Mouse (Mus musculus) heart, postnatal 0 days (tissue): ENCODE data around the gene Grm8. TPM values are rescaled to one million over a fixed set of nuclear protein-coding genes. Genes with fewer than 3 reads are reported as not detected.

Experiments used
- ATAC-seq: fragments of 200-750 bp; cut with Nextera tagmentation; 2 replicates; pipeline ENCODE4 v1.8.0; 2017; ENCODE audit warnings: low read depth, moderate number of reproducible peaks, moderate library complexity; ENCODE audit not compliant: insufficient read depth
- DNase-seq: peaks from one replicate; pipeline ENCODE4 v3.0.0-alpha.2; 2016; ENCODE audit warnings: low spot score
- H3K27ac ChIP-seq: fragments of 300-500 bp; sonication (generic); 2 replicates; pipeline ENCODE4 v1.5.1; 2014; ENCODE audit warnings: low read depth, mild to moderate bottlenecking
- H3K27me3 ChIP-seq: fragments of 300-500 bp; sonication (generic); 2 replicates; pipeline ENCODE4 v1.6.1; 2014; ENCODE audit warnings: low read length, mixed read lengths; ENCODE audit not compliant: control insufficient read depth, insufficient read depth
- H3K36me3 ChIP-seq: fragments of 300-500 bp; sonication (generic); replicated peaks from 2 replicates; pipeline ENCODE4 v1.6.1; 2014; ENCODE audit warnings: low read length, mixed read lengths; ENCODE audit not compliant: control insufficient read depth, insufficient read depth
- H3K4me1 ChIP-seq: fragments of 300-500 bp; sonication (generic); 2 replicates; pipeline ENCODE4 v1.6.1; 2014; ENCODE audit warnings: antibody characterized with exemption; ENCODE audit not compliant: control insufficient read depth, insufficient read depth
- H3K4me2 ChIP-seq: fragments of 300-500 bp; sonication (generic); 2 replicates; pipeline ENCODE4 v1.6.1; 2014; ENCODE audit warnings: low read depth, mild to moderate bottlenecking, low read length, moderate library complexity
- H3K4me3 ChIP-seq: fragments of 300-500 bp; sonication (generic); 2 replicates; pipeline ENCODE4 v1.5.1; 2014; ENCODE audit warnings: low read depth, low read length
- H3K9ac ChIP-seq: fragments of 300-500 bp; sonication (generic); replicated peaks from 2 replicates; pipeline ENCODE4 v1.6.1; 2014; ENCODE audit warnings: low read depth, low read length, mixed read lengths
- H3K9me3 ChIP-seq: fragments of 300-500 bp; sonication (generic); replicated peaks from 2 replicates; pipeline ENCODE4 v1.6.1; 2016; ENCODE audit warnings: low read length; ENCODE audit not compliant: control insufficient read depth
- CTCF ChIP-seq: IDR thresholded peaks from 2 replicates; pipeline ENCODE4 v1.5.1; 2016; ENCODE audit warnings: antibody characterized with exemption, control low read depth, low read depth
- EP300 ChIP-seq: IDR thresholded peaks from 2 replicates; pipeline ENCODE4 v1.6.1; 2016; ENCODE audit warnings: antibody characterized with exemption, low read depth
- WGBS: fragments of 180-500 bp; shearing (Covaris S2); extraction: QIAGEN DNeasy Blood & Tissue Kit; methylation state at CpG from one replicate; pipeline ENCODE4 v1.1.7; 2014; 5-methylcytosine and 5-hydroxymethylcytosine counted together
- polyA plus RNA-seq: library from polyadenylated mRNA; unstranded; fragments of >200 nt; fragmentation: Nextera tagmentation; extraction: Ambion mirVana; gene quantifications from 2 replicates; pipeline ENCODE4 v1.2.1, GENCODE M21; 2015
- total RNA-seq: library from RNA; depleted of rRNA; stranded (reverse); fragments of >200 nt; gene quantifications from 2 replicates; pipeline ENCODE4 v1.2.3, GENCODE M21; 2014; ENCODE audit warnings: low replicate concordance; rRNA removed

The Grm8 gene
- total RNA-seq, result not detected in 2 replicates
- 0.08 TPM in 1 of 2 replicates, not detected in the other for polyA plus RNA-seq

- no peaks in the 10 kb centered on the region for H3K36me3 ChIP-seq
- 1% methylated on average over 34 of the region's 42 CpGs for WGBS
- H3K9ac ChIP-seq, result no peak within 1 kb of the TSS
Measured at GRCm38 (mm10) chr6:28135001-28135401, at the start of gene Grm8. TSS of gene Grm8 (minus strand) at chr6:28135178.

GRCm38 (mm10) chr6:28169851-28170539 is 35.0 kb upstream of the Grm8 start:
- no peak overlapping the region for H3K4me2 ChIP-seq
- no peak for ATAC-seq
- WGBS, result 67% methylated on average over 19 of the region's 19 CpGs

More at GRCm38 (mm10) chr6:28135001-28135401, at the start of gene Grm8:
- DNase-seq, result no peak
- no peak; the same call in 1 of the 2 replicates for ATAC-seq
- Histone ChIP-seq H3K27ac (no peak within 1 kb of the TSS), H3K4me1 (peaks cover 9% of the 10 kb centered on the region), H3K27me3 (peaks cover 58% of the 10 kb centered on the region), H3K9me3 (no peaks in the 10 kb centered on the region), H3K4me2 (peak within 1 kb of the TSS; percentile 97), H3K4me3 (peak within 1 kb of the TSS; percentile 58)
- TF ChIP-seq CTCF (no peak), EP300 (no peak)

DNA sequence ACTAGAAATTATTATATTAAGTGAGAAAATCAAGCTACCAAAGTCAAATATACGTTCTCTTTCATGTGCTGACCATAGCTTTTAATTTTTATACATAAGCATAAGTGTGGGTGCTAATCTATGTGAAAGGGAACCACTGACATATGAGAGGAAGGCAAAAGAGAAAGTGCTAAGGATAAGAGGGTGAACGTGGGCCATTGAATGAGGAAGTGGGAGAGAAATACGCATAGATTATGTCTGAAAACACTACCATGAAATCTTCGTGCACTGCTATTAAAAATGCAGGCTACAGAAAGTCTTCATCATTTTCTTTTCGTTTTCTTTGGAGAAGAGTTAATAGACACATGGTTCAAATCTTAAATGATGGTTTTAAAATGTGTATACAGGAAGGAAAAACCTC is 25.4 kb upstream of the Grm8 start:
- Histone ChIP-seq H3K4me2 (no peak overlapping the region), H3K27ac (no peak overlapping the region), H3K4me1 (no peaks in the 10 kb centered on the region), H3K9me3 (no peaks in the 10 kb centered on the region), H3K9ac (no peak overlapping the region), H3K4me3 (no peak overlapping the region), H3K36me3 (no peaks in the 10 kb centered on the region), H3K27me3 (no peaks in the 10 kb centered on the region)
- DNase-seq (no peak), ATAC-seq (no peak)
- 68% methylated on average over 5 of the region's 5 CpGs for WGBS
- TF ChIP-seq EP300 (no peak), CTCF (no peak)

More at GRCm38 (mm10) chr6:28169851-28170539, 35.0 kb upstream of the Grm8 start:
- DNase-seq, result no peak
- Histone ChIP-seq H3K4me3 (no peak overlapping the region), H3K4me1 (no peaks in the 10 kb centered on the region), H3K27me3 (no peaks in the 10 kb centered on the region), H3K9me3 (no peaks in the 10 kb centered on the region), H3K27ac (no peak overlapping the region), H3K36me3 (no peaks in the 10 kb centered on the region), H3K9ac (no peak overlapping the region)
- TF ChIP-seq CTCF, result no peak
- TF ChIP-seq EP300, result no peak

- Histone ChIP-seq H3K27ac (no peak overlapping the region), H3K36me3 (no peaks in the 10 kb centered on the region), H3K9me3 (no peaks in the 10 kb centered on the region), H3K4me2 (no peak overlapping the region), H3K9ac (no peak overlapping the region), H3K27me3 (no peaks in the 10 kb centered on the region), H3K4me3 (no peak overlapping the region), H3K4me1 (no peaks in the 10 kb centered on the region)
- TF ChIP-seq EP300, result no peak
- no peak for TF ChIP-seq CTCF
- WGBS, result 55% methylated on average over 6 of the region's 6 CpGs
- ATAC-seq (no peak), DNase-seq (no peak)
Measured at GRCm38 (mm10) chr6:28146445-28146844, 11.5 kb upstream of the Grm8 start.

DNA sequence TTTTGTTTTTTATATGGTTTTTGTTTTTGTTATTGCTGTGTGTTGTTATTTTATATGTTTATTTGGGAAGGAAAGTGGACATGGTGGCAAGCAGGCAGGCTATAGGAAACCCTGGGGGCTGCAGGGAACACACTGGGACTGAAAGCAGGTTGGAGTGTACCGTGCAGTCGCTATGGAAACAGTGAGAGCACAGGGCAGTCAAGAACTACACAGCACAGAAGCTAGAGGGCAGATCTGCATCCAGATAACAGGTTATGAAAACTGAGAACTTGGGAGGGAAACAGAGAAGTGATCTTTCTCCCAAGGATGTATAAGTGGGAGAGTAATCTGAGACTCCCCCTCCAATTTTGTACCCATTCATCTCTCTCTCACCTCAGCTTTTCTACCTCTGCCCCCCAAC is 7.4 kb upstream of the Grm8 start:
- H3K36me3 ChIP-seq, result no peaks in the 10 kb centered on the region
- H3K27me3 ChIP-seq, result no peaks in the 10 kb centered on the region
- WGBS, result 23% methylated on average over 2 of the region's 2 CpGs
- TF ChIP-seq EP300, result no peak
- no peak for TF ChIP-seq CTCF
- no peak overlapping the region for H3K4me2 ChIP-seq
- H3K9me3 ChIP-seq, result no peaks in the 10 kb centered on the region
- DNase-seq (no peak), ATAC-seq (no peak)
- H3K4me3 ChIP-seq, result no peak overlapping the region
- H3K27ac ChIP-seq, result no peak overlapping the region
- no peak overlapping the region for H3K9ac ChIP-seq
- no peaks in the 10 kb centered on the region for H3K4me1 ChIP-seq
